Mouse (Mus musculus) Patski (cell line): ENCODE data around the gene Bnc2. TPM values are rescaled to one million over a fixed set of nuclear protein-coding genes. Genes with fewer than 3 reads are reported as not detected.

Source experiments
- ATAC-seq: fragments of 100-300 bp; one replicate; pipeline ENCODE4 v1.8.0; 2021
- CTCF ChIA-PET: fragments of 350-600 bp; sonication (Branson Sonifier 250); formaldehyde crosslinking; loops from one replicate; lab custom pipeline; 2022; ENCODE audit warnings: inconsistent platforms; lab: Charles Lee
- POLR2A ChIA-PET: fragments of 350-600 bp; sonication (Branson Sonifier 250); formaldehyde crosslinking; loops from one replicate; lab custom pipeline; 2022; ENCODE audit warnings: antibody characterized with exemption, inconsistent platforms; lab: Charles Lee
- DNase-seq: peaks from one replicate; pipeline ENCODE4 v3.0.0-alpha.2; 2011; ENCODE audit warnings: low read depth, low spot score
- H3K27me3 ChIP-seq: fragments of 371-371 bp; one replicate; pipeline ENCODE4 v1.5.1; 2021
- CTCF ChIP-seq: fragments of 100-300 bp; IDR thresholded peaks from one replicate; pipeline ENCODE4 v1.5.1; 2021
- in situ Hi-C: fragments of 300-500 bp; cut with MboI; formaldehyde crosslinking; loops from 3 replicates; pipeline ENCODE4 v1.11.1; 2018; ENCODE audit warnings: low pct_unique_long_range_greater_than_20kb, mixed read lengths
- polyA plus RNA-seq: library from polyadenylated mRNA; unstranded; gene quantifications from one replicate; pipeline ENCODE4 v1.2.3, GENCODE M21; 2021

Gene Bnc2
- polyA plus RNA-seq, 1 experiment from 2014 or later: 19.3 TPM

- DNase-seq (no peak), ATAC-seq (no peak)
- CTCF ChIA-PET: interaction anchor here (1.2 to 1.5 kb wide), 2 partner anchors 15 to 17 kb away, joined by 3 to 4 read pairs; no protein-coding TSS in a partner anchor
Observed at GRCm38 (mm10) chr4:84331450-84331849, 343.6 kb downstream of the Bnc2 start.

DNA sequence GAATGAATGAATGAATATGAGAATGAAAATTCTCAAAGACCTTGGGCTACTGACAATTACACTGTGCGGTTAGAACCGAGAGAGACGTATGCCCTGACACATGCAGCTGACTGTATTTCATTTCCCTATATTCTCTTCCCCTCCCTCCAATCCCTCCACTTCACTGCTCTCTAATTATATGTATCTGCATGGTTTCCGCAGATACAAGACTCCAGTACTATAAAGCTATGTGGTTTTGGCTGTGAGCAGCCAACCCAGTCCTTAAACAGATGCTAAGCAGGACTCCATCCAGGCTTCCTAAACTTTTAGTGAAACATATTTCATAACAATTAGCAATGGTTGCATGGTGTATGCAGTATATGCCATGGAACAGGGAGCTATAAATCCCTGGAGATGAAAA, 344.6 kb downstream of the Bnc2 start:
- no peaks in the 10 kb centered on the region for H3K27me3 ChIP-seq
- POLR2A ChIA-PET: no interaction called here
- CTCF ChIA-PET: interaction anchor here (1.2 kb wide), 1 partner anchor 16 kb away, joined by 4 read pairs; no protein-coding TSS in a partner anchor
- no peak for DNase-seq
- in situ Hi-C loops: no loop called here
- ATAC-seq: no peak
- TF ChIP-seq CTCF: no peak

More at GRCm38 (mm10) chr4:84331450-84331849, 343.6 kb downstream of the Bnc2 start:
- TF ChIP-seq CTCF: no peak
- POLR2A ChIA-PET: interaction anchor here (0.8 kb wide), 1 partner anchor 110 kb away, joined by 3 read pairs; no protein-coding TSS in a partner anchor
- in situ Hi-C loops: no loop called here
- no peaks in the 10 kb centered on the region for H3K27me3 ChIP-seq

DNA sequence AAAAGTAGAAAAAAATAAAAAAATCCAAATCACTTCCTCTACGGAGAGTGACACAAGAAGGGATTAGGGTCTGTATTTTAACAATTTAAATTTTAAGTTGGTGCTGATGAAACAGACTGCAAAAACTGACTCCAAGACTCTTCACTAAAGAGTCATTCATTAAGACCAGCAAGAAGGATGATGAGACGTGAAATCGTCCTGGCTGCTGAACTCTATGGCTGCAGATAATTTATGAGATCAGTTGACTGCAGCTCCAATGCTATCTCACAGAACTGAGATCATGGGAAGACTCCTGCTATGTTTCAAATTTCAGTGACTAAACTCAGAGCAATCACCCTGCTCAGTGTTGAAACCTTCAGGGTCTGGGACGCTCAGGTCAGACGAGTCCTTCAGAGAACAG, 345.4 kb downstream of the Bnc2 start:
- in situ Hi-C loops: no loop called here
- TF ChIP-seq CTCF: no peak
- POLR2A ChIA-PET: no interaction called here
- H3K27me3 ChIP-seq: no peaks in the 10 kb centered on the region
- no peak for ATAC-seq
- CTCF ChIA-PET: no interaction called here
- DNase-seq: no peak

- CTCF ChIA-PET: interaction anchor here (1.0 kb wide), 1 partner anchor 22 kb away, joined by 3 read pairs; no protein-coding TSS in a partner anchor
- no peaks in the 10 kb centered on the region for H3K27me3 ChIP-seq
- in situ Hi-C loops: no loop called here
- no peak for ATAC-seq
- no peak for TF ChIP-seq CTCF
- POLR2A ChIA-PET: no interaction called here
- DNase-seq: no peak
Observed at GRCm38 (mm10) chr4:84324371-84324770, 350.7 kb downstream of the Bnc2 start.

- DNase-seq: no peak
- ATAC-seq: no peak
- CTCF ChIA-PET: no interaction called here
- POLR2A ChIA-PET: no interaction called here
- in situ Hi-C loops: no loop called here
- no peaks in the 10 kb centered on the region for H3K27me3 ChIP-seq
- TF ChIP-seq CTCF: no peak
Observed at GRCm38 (mm10) chr4:84321598-84321997, 353.5 kb downstream of the Bnc2 start.

DNA sequence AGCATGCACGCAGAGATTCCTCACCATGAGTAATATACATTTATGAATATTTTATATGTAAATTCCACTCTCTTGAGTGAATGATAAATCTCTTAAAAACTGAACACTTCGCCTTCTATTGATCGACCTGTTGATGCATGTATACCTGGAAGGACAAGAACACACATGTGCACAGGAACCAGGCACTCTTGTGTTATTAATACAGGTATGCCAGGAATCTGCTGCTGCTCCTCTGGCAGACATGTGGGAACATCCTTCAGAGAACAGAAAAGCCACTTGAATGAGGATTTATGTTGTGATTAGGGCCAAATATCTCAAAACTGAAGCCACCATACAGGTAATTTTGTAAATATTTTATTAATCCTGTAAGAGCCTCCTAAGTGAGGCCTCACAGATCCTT, 357.7 kb downstream of the Bnc2 start:
- no peak for ATAC-seq
- POLR2A ChIA-PET: interaction anchor here (0.6 kb wide), 1 partner anchor 110 kb away, joined by 3 read pairs; no protein-coding TSS in a partner anchor
- in situ Hi-C loops: no loop called here
- no peak for TF ChIP-seq CTCF
- no peaks in the 10 kb centered on the region for H3K27me3 ChIP-seq
- CTCF ChIA-PET: interaction anchor here (1.2 kb wide), 1 partner anchor 17 kb away, joined by 3 read pairs; no protein-coding TSS in a partner anchor
- DNase-seq: no peak

DNA sequence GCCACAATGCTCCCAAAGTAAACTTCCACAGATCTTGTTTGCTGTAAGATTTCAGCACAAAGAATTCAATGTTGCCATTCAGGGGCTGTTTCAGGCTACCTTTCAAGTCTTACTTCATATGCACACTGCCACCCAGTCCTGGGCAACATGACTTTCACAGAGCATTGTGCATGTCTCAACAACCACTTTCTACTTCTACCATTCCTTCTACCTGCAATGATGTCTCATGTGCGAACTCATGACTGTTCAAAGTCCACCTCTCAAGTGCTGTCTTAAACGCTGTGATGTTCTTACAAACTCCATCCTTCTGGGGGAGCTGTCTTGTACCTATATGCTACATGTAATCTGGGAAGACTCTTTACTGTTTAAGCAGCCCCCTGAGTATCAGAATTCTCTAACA, 363.7 kb downstream of the Bnc2 start:
- no peak for ATAC-seq
- no peaks in the 10 kb centered on the region for H3K27me3 ChIP-seq
- no peak for DNase-seq
- in situ Hi-C loops: no loop called here
- CTCF ChIA-PET: no interaction called here
- no peak for TF ChIP-seq CTCF
- POLR2A ChIA-PET: no interaction called here

- DNase-seq: no peak
- no peak for TF ChIP-seq CTCF
- H3K27me3 ChIP-seq: no peaks in the 10 kb centered on the region
- ChIA-PET CTCF (no interaction called here), POLR2A (no interaction called here)
- ATAC-seq: no peak
- in situ Hi-C loops: no loop called here
Observed at GRCm38 (mm10) chr4:84310851-84311250, 364.2 kb downstream of the Bnc2 start.

- no peaks in the 10 kb centered on the region for H3K27me3 ChIP-seq
- POLR2A ChIA-PET: no interaction called here
- no peak for TF ChIP-seq CTCF
- ATAC-seq (no peak), DNase-seq (no peak)
- in situ Hi-C loops: no loop called here
- CTCF ChIA-PET: interaction anchor here (0.8 to 1.0 kb wide), 2 partner anchors 9 to 282 kb away, joined by 3 read pairs; no protein-coding TSS in a partner anchor
Observed at GRCm38 (mm10) chr4:84308226-84308862, 366.7 kb downstream of the Bnc2 start.

DNA sequence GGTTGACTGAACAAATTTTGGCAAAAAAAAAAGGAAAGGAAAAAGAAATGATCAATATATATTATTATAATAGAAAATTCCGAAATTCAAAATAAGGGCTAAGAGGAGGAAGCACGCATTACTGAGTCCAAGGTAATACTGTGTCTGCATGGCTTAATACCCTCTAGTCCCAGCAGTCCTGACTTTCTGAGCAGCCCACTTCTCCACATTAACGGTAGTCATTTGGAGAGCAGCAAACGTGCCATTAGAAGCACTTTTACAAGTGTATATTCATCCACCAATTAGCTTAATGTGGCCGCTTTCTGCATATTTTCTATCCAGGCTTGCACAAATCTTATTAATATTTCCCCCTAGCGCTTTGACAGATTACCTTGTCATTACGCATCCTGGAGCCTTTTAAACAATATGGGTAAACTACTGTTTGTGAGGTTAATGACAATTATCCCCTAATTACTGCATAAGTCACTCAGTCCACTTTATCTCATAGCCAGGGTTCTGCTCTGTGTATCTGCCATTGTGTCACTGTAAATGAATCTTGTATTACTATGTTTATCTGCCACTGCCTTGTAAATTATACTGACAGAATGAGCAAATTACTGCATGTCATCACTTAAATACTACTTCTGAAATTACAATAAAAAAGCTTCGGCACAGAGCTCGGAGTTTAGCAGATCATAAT, 368.0 kb downstream of the Bnc2 start:
- POLR2A ChIA-PET: no interaction called here
- CTCF ChIA-PET: no interaction called here
- H3K27me3 ChIP-seq: no peaks in the 10 kb centered on the region
- ATAC-seq: no peak
- no peak for DNase-seq
- in situ Hi-C loops: no loop called here
- no peak for TF ChIP-seq CTCF

GRCm38 (mm10) chr4:84302949-84303348, 372.1 kb downstream of the Bnc2 start:
- CTCF ChIA-PET: no interaction called here
- TF ChIP-seq CTCF: no peak
- in situ Hi-C loops: no loop called here
- POLR2A ChIA-PET: interaction anchor here (0.5 kb wide), 1 partner anchor 310 kb away, joined by 3 read pairs; no protein-coding TSS in a partner anchor
- ATAC-seq (no peak), DNase-seq (no peak)
- no peaks in the 10 kb centered on the region for H3K27me3 ChIP-seq
